Mouse (Mus musculus) thymus, adult 2 months (tissue): ENCODE results near the gene Tmem151b.

Source experiments
- CTCF ChIP-seq: fragments of 200-500 bp; IDR thresholded peaks from 2 replicates; pipeline ENCODE4 v1.5.1; 2012; ENCODE audit warnings: mild to moderate bottlenecking, control low read depth, low read length, moderate library complexity, borderline replicate concordance; ENCODE audit not compliant: control insufficient read depth, poor library complexity, insufficient read depth; ENCODE audit errors: extremely low read depth
- POLR2A ChIP-seq: fragments of 200-500 bp; IDR thresholded peaks from 2 replicates; pipeline ENCODE4 v1.6.1; 2012; ENCODE audit warnings: mild to moderate bottlenecking, low read length, control low read depth, moderate library complexity; ENCODE audit not compliant: control insufficient read depth, poor library complexity, insufficient read depth; ENCODE audit errors: extremely low read depth

DNA sequence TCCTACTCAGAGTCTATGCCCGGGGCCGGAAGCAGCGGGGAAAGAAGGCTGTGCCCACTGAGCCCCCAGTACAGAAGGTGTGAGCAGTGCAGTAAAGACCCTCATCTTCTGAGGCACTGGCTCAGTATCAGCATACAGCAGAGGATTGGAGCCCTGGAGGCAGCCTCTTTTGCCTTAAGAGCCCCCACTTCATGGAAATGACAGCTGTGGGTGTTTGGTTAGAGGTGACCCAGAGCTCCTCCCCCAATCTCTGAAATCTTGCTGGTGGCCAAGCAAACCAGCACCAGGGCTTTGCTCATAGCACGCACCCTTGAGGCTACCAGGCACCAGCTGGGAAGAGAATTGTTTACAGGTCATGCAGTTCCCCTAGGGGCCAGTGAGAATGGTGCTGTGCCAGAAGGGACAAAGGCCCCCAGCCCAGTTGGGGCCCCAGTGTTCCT lies 17.7 kb upstream of the Tmem151b start:
- TF ChIP-seq CTCF, result no peak
- no peak for TF ChIP-seq POLR2A
